Mouse (Mus musculus): ENCODE results near the gene Cmtm2a. TPM values are rescaled to one million over a fixed set of nuclear protein-coding genes. Genes with fewer than 3 reads are reported as not detected.

Gene Cmtm2a
- polyA plus RNA-seq, 1 experiment from 2014 or later: not detected

DNA sequence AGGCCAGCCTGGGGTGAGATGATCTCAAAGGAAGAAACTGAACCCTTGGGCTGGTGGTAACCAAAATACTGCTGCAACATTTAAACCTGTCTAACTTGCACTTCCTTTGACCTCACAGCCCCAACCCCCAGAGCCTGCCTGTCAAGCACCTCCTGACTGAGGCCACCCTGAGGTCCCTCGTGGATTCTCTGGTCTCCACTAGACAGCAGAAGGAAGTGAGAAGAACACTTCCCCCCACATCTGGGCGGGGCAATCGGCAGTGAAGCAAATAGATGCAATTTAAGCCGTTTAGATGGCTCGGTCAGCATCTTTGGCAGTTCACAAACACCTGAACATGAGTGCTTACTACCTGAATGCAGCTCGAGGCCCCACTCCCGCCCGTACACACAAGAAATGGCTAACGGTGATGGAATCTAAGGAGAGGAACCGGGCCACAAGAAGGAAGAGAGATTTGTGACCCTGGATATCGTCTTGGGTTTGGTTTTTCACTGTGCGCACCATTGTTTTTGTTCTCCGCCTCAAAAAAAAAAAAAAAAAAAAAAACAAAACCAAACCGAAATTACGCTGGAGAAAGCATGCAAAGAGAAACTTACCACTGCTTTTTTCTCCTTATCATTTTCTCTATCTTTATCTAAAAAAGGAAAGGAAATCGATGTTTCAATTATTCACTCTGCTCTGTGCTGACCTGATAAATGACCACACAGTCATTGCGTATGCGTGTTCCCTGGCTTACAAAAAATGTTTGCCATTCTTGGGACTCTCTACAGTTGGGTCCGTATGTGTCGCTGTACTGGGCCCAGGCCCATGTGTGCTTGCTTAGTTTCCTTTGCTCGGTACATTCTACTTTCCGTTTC, 45.7 kb downstream of the Cmtm2a start:
- H3K27me3 ChIP-seq: no peaks in the 10 kb centered on the region
- no peak for ATAC-seq (ENCODE audit: insufficient number of reproducible peaks, insufficient read depth, low FRiP score, low TSS enrichment, low read depth)
- H3K4me1 ChIP-seq: peaks cover 20% of the 10 kb centered on the region
- H3K27ac ChIP-seq: no peak overlapping the region
- 66% methylated on average over 22 of the region's 22 CpGs for WGBS
- peak overlapping the region; percentile 87 for H3K9ac ChIP-seq
- peaks cover 12% of the 10 kb centered on the region for H3K36me3 ChIP-seq
- H3K4me2 ChIP-seq: peak overlapping the region; percentile 84
- H3K9me3 ChIP-seq: no peaks in the 10 kb centered on the region
- H3K4me3 ChIP-seq: peak overlapping the region; percentile 90

DNA sequence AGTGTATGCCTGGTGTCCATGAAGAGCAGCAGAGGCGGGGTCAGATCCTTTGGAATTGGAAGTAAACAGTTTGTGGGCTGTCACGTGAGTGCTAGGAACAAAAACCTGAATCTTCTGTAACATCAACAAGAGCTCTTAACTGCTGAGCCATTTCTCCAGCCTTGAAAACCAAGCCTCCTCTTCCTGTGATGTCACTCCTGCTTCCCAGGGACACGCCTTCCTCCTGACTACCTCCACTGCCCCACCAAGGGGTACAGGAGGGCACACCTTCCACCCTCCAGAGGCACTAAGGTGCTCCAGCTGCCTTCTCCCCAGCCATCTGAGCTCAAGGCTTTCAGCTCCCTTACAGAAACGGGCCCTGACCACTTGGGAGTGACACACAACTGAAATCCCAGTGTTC, 46.4 kb downstream of the Cmtm2a start:
- peaks cover 17% of the 10 kb centered on the region for H3K36me3 ChIP-seq
- no peak for ATAC-seq (ENCODE audit: insufficient number of reproducible peaks, insufficient read depth, low FRiP score, low TSS enrichment, low read depth)
- 80% methylated on average over 4 of the region's 4 CpGs for WGBS
- H3K27me3 ChIP-seq: no peaks in the 10 kb centered on the region
- no peaks in the 10 kb centered on the region for H3K9me3 ChIP-seq
- H3K4me1 ChIP-seq: peaks cover 14% of the 10 kb centered on the region
- H3K4me3 ChIP-seq: no peak overlapping the region
- no peak overlapping the region for H3K9ac ChIP-seq
- no peak overlapping the region for H3K27ac ChIP-seq
- no peak overlapping the region for H3K4me2 ChIP-seq

DNA sequence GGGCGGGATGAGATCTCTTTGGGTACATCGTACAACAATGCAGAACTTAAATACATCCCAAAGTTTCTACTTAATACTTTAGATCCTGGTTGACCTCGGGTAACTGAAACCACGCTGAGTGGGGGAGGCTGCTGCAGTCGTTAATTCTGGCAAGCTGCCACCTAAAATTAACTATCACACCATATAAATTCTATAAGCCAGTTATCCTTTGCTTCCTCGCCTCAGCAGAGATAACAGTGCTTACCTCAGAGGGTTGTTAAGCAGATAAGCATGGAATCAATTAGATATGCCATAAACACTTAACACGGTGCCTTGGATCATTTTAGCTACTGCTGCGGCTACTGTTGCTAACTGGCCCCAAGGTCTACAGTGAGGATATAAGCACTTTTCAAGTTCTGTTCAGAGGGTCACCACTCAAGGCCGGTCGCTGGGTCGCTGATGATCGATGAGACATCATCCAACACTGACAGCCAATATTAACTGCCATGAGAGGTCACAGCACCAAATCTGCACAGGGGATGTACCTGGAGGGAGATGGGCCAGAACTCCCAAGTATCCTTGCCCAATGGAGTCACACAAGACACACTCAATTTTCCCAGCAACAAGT, 50.8 kb downstream of the Cmtm2a start:
- WGBS: 72% methylated on average over 12 of the region's 12 CpGs
- Histone ChIP-seq H3K27me3 (no peaks in the 10 kb centered on the region), H3K9me3 (no peaks in the 10 kb centered on the region), H3K27ac (no peak overlapping the region), H3K4me2 (no peak overlapping the region), H3K36me3 (peaks cover 61% of the 10 kb centered on the region), H3K4me1 (0 out of 2 replicates have a peak, but pooled peaks cover 2% of the 10 kb centered on the region), H3K9ac (no peak overlapping the region), H3K4me3 (no peak overlapping the region)
- no peak for ATAC-seq (ENCODE audit: insufficient number of reproducible peaks, insufficient read depth, low FRiP score, low TSS enrichment, low read depth)

DNA sequence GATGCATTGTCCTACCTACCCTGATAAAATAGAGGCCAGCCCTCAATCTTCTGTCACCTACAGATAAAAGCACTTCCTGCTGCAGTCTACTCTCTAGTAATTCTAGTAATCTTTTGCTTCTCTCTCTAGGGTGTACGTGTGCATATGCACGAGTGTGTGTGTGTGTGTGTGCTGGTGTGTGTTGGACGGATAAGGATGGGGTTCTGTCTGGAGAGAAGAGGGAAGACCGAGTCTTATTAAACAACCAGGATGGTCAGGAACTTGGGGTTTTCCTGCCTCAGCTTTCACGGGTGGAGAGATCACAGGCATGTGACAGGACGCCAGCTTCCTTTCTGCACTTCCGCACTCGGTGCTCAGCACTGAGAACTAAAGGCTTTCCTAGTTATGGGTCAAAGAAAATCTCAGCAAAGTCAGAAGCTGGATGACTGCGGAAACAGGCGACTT, 53.5 kb downstream of the Cmtm2a start:
- Histone ChIP-seq H3K9me3 (no peaks in the 10 kb centered on the region), H3K4me3 (no peak overlapping the region), H3K4me2 (no peak overlapping the region), H3K36me3 (peaks cover 79% of the 10 kb centered on the region), H3K27ac (no peak overlapping the region), H3K9ac (no peak overlapping the region), H3K27me3 (no peaks in the 10 kb centered on the region), H3K4me1 (no peaks in the 10 kb centered on the region)
- 84% methylated on average over 10 of the region's 10 CpGs for WGBS
- no peak for ATAC-seq (ENCODE audit: insufficient number of reproducible peaks, insufficient read depth, low FRiP score, low TSS enrichment, low read depth)

DNA sequence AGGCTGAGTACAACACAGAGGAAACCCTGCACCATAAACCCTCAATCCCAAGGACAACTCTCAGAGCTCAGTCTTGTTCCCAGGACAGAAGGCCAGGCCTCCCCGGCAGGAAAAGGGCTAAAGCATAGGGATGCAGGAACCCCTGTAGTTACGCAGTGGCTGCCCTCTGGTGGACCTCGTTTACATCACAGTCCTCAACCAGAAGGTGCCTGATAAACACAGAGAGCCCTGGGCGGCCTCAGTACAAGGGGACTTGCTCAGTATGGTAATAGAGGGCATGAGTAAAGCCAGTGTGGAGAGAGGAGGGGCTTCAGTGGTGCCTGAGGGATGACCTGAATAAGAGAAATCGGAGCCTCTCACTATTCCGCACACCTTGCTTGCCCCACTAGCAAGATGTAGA, 58.4 kb downstream of the Cmtm2a start:
- no peaks in the 10 kb centered on the region for H3K9me3 ChIP-seq
- ATAC-seq (ENCODE audit: insufficient number of reproducible peaks, insufficient read depth, low FRiP score, low TSS enrichment, low read depth): no peak
- H3K27ac ChIP-seq: no peak overlapping the region
- no peak overlapping the region for H3K4me2 ChIP-seq
- H3K4me1 ChIP-seq: no peaks in the 10 kb centered on the region
- H3K36me3 ChIP-seq: peaks cover 85% of the 10 kb centered on the region
- H3K27me3 ChIP-seq: no peaks in the 10 kb centered on the region
- no peak overlapping the region for H3K9ac ChIP-seq
- 50% methylated on average over 6 of the region's 6 CpGs for WGBS
- H3K4me3 ChIP-seq: no peak overlapping the region

- H3K4me2 ChIP-seq: no peak overlapping the region
- peaks cover 85% of the 10 kb centered on the region for H3K36me3 ChIP-seq
- H3K27me3 ChIP-seq: no peaks in the 10 kb centered on the region
- ATAC-seq (ENCODE audit: insufficient number of reproducible peaks, insufficient read depth, low FRiP score, low TSS enrichment, low read depth): no peak
- no peak overlapping the region for H3K27ac ChIP-seq
- WGBS: 93% methylated on average over 5 of the region's 5 CpGs
- no peaks in the 10 kb centered on the region for H3K9me3 ChIP-seq
- no peak overlapping the region for H3K9ac ChIP-seq
- H3K4me1 ChIP-seq: no peaks in the 10 kb centered on the region
- no peak overlapping the region for H3K4me3 ChIP-seq
These were observed 60.1 kb downstream of the Cmtm2a start for GRCm38 (mm10) chr8:104232919-104233318.

- no peak overlapping the region for H3K4me3 ChIP-seq
- no peaks in the 10 kb centered on the region for H3K27me3 ChIP-seq
- no peak overlapping the region for H3K27ac ChIP-seq
- H3K9me3 ChIP-seq: no peaks in the 10 kb centered on the region
- no peak overlapping the region for H3K4me2 ChIP-seq
- no peak for ATAC-seq (ENCODE audit: insufficient number of reproducible peaks, insufficient read depth, low FRiP score, low TSS enrichment, low read depth)
- H3K4me1 ChIP-seq: no peaks in the 10 kb centered on the region
- WGBS: 95% methylated on average over 4 of the region's 4 CpGs
- H3K36me3 ChIP-seq: peaks cover 85% of the 10 kb centered on the region
- no peak overlapping the region for H3K9ac ChIP-seq
These were observed 60.9 kb downstream of the Cmtm2a start for GRCm38 (mm10) chr8:104232039-104232438.

Other genes with a start within 250 kb of the Cmtm2a start
- gene Cdh5, start 191.6 kb downstream of the Cmtm2a start, polyA plus RNA-seq (2015; fragmentation: Nextera tagmentation; extraction: Ambion mirVana): 25.1 and 28.3 TPM in 2 replicates
- 1.0 and 1.4 TPM in 2 replicates for gene Bean1, start 122.7 kb downstream of the Cmtm2a start, polyA plus RNA-seq (2015; fragmentation: Nextera tagmentation; extraction: Ambion mirVana)
- 19.8 and 21.7 TPM in 2 replicates for gene Tk2, start 44.6 kb downstream of the Cmtm2a start, polyA plus RNA-seq (2015; fragmentation: Nextera tagmentation; extraction: Ambion mirVana)
- 65.1 and 69.5 TPM in 2 replicates for gene Cklf, start 42.3 kb downstream of the Cmtm2a start, polyA plus RNA-seq (2015; fragmentation: Nextera tagmentation; extraction: Ambion mirVana)
- gene Gm45711, start 16.9 kb upstream of the Cmtm2a start, polyA plus RNA-seq (2015; fragmentation: Nextera tagmentation; extraction: Ambion mirVana): not detected in 2 replicates
- not detected in 2 replicates for gene Cmtm1, start 17.0 kb upstream of the Cmtm2a start, polyA plus RNA-seq (2015; fragmentation: Nextera tagmentation; extraction: Ambion mirVana)
- gene Gm11020, start 28.4 kb upstream of the Cmtm2a start, polyA plus RNA-seq (2015; fragmentation: Nextera tagmentation; extraction: Ambion mirVana): not detected in 2 replicates
- gene Cmtm2b, start 29.0 kb upstream of the Cmtm2a start, polyA plus RNA-seq (2015; fragmentation: Nextera tagmentation; extraction: Ambion mirVana): not detected in 2 replicates
- 174 and 185 TPM in 2 replicates for gene Cmtm3, start 46.2 kb upstream of the Cmtm2a start, polyA plus RNA-seq (2015; fragmentation: Nextera tagmentation; extraction: Ambion mirVana)
- gene Cmtm4, start 102.6 kb upstream of the Cmtm2a start, polyA plus RNA-seq (2015; fragmentation: Nextera tagmentation; extraction: Ambion mirVana): 3.6 and 3.7 TPM in 2 replicates
- gene Dync1li2, start 149.9 kb upstream of the Cmtm2a start, polyA plus RNA-seq (2015; fragmentation: Nextera tagmentation; extraction: Ambion mirVana): 73.0 and 74.8 TPM in 2 replicates
- gene Terb1, start 216.7 kb upstream of the Cmtm2a start, polyA plus RNA-seq (2015; fragmentation: Nextera tagmentation; extraction: Ambion mirVana): 0.39 and 0.51 TPM in 2 replicates
- 111 TPM in 2 replicates for gene Nae1, start 241.5 kb upstream of the Cmtm2a start, polyA plus RNA-seq (2015; fragmentation: Nextera tagmentation; extraction: Ambion mirVana)
- 1.7 and 1.8 TPM in 2 replicates for gene Car7, start 241.5 kb upstream of the Cmtm2a start, polyA plus RNA-seq (2015; fragmentation: Nextera tagmentation; extraction: Ambion mirVana)